Mouse (Mus musculus) neural tube, embryonic 13.5 days (tissue): ENCODE data around the gene Fggy. TPM values are rescaled to one million over a fixed set of nuclear protein-coding genes. Genes with fewer than 3 reads are reported as not detected.

Experiments used
- ATAC-seq: fragments of 200-750 bp; cut with Nextera tagmentation; 2 replicates; pipeline ENCODE4 v1.8.0; 2017; ENCODE audit warnings: low read depth, mild to moderate bottlenecking, moderate TSS enrichment, moderate library complexity
- H3K27ac ChIP-seq: fragments of 300-500 bp; sonication (generic); replicated peaks from 2 replicates; pipeline ENCODE4 v1.5.1; 2015; ENCODE audit warnings: moderate library complexity, mild to moderate bottlenecking, inconsistent platforms
- H3K27me3 ChIP-seq: fragments of 300-500 bp; sonication (generic); 2 replicates; pipeline ENCODE4 v1.6.1; 2015; ENCODE audit warnings: mild to moderate bottlenecking, inconsistent platforms
- H3K36me3 ChIP-seq: fragments of 300-500 bp; sonication (generic); 2 replicates; pipeline ENCODE4 v1.6.1; 2015; ENCODE audit warnings: mild to moderate bottlenecking, inconsistent platforms
- H3K4me1 ChIP-seq: fragments of 300-500 bp; sonication (generic); replicated peaks from 2 replicates; pipeline ENCODE4 v1.6.1; 2015; ENCODE audit warnings: inconsistent platforms
- H3K4me2 ChIP-seq: fragments of 300-500 bp; sonication (generic); 2 replicates; pipeline ENCODE4 v1.6.1; 2015; ENCODE audit warnings: inconsistent platforms, mild to moderate bottlenecking, moderate library complexity
- H3K4me3 ChIP-seq: fragments of 300-500 bp; sonication (generic); 2 replicates; pipeline ENCODE4 v1.5.1; 2015; ENCODE audit warnings: mild to moderate bottlenecking, inconsistent platforms
- H3K9ac ChIP-seq: fragments of 300-500 bp; sonication (generic); 2 replicates; pipeline ENCODE4 v1.6.1; 2015; ENCODE audit warnings: moderate library complexity, mild to moderate bottlenecking, inconsistent platforms
- H3K9me3 ChIP-seq: fragments of 300-500 bp; sonication (generic); 2 replicates; pipeline ENCODE4 v1.6.1; 2016; ENCODE audit warnings: inconsistent platforms
- WGBS: fragments of 180-500 bp; shearing (Covaris S2); methylation state at CpG from one replicate; pipeline ENCODE4 v1.1.7; 2015; 5-methylcytosine and 5-hydroxymethylcytosine counted together
- polyA plus RNA-seq: library from polyadenylated mRNA; unstranded; fragments of >200 nt; fragmentation: Nextera tagmentation; extraction: Ambion mirVana; gene quantifications from 2 replicates; pipeline ENCODE4 v1.2.1, GENCODE M21; 2015

Gene Fggy
- polyA plus RNA-seq, 1 experiment from 2014 or later = 6.9 TPM

GRCm38 (mm10) chr4:95556663-95557332 is 509 bp upstream of the Fggy start:
- Histone ChIP-seq H3K27me3 (no peaks in the 10 kb centered on the region), H3K9me3 (no peaks in the 10 kb centered on the region), H3K4me3 (peak overlapping the region; percentile 46), H3K4me1 (peaks cover 18% of the 10 kb centered on the region), H3K9ac (peak overlapping the region; percentile 73), H3K27ac (peak overlapping the region; percentile 83), H3K4me2 (peak overlapping the region; percentile 61), H3K36me3 (no peaks in the 10 kb centered on the region)
- peak; percentile 72 for ATAC-seq
- WGBS = 41% methylated on average over 16 of the region's 16 CpGs

DNA sequence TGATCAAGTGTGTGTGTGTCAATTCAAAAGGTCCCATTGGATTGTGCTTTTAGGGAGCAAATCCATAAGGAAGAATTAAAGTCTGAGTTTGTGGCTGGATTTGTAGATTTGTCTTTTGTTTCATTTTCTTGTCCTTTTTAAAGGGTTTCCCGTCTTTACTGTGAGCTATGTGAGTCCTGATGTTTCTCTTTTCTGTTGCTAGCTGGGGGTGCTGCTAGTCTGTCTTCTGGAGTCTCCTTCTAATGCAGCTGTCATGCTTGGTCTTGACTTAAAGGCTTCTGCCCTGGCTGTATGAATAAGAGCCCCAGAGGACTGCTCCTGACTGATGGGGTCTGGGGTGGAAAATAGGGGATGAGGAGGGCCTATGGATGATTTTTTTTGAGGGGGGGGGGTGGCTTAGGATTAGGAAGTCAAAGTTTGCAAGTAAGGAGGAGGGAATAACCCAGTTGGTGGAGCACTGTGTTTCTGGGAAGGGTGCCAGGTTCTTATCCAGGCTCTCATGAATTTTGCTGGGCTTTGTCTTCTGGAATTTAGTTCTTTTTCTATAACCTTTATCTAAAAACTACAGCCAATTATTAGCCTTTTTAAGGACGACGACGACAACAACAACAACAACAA is 1.1 kb downstream of the Fggy start:
- 0 out of 2 replicates have a peak overlapping the region, but pooled peaks have one; percentile 70 for H3K27ac ChIP-seq
- H3K27me3 ChIP-seq = no peaks in the 10 kb centered on the region
- H3K9me3 ChIP-seq = no peaks in the 10 kb centered on the region
- H3K36me3 ChIP-seq = no peaks in the 10 kb centered on the region
- H3K4me3 ChIP-seq = no peak overlapping the region
- 72% methylated on average over 4 of the region's 4 CpGs for WGBS
- H3K4me1 ChIP-seq = peaks cover 18% of the 10 kb centered on the region
- no peak for ATAC-seq
- no peak overlapping the region for H3K9ac ChIP-seq
- H3K4me2 ChIP-seq = no peak overlapping the region; the same call in 1 of the 2 replicates

- H3K4me2 ChIP-seq = no peak overlapping the region
- H3K9ac ChIP-seq = no peak overlapping the region
- H3K27me3 ChIP-seq = no peaks in the 10 kb centered on the region
- H3K4me1 ChIP-seq = no peaks in the 10 kb centered on the region
- H3K27ac ChIP-seq = no peak overlapping the region
- ATAC-seq = no peak
- H3K36me3 ChIP-seq = no peaks in the 10 kb centered on the region
- no peaks in the 10 kb centered on the region for H3K9me3 ChIP-seq
- H3K4me3 ChIP-seq = no peak overlapping the region
- 82% methylated on average over 3 of the region's 3 CpGs for WGBS
Measured at GRCm38 (mm10) chr4:95571621-95572020, 14.3 kb downstream of the Fggy start.

DNA sequence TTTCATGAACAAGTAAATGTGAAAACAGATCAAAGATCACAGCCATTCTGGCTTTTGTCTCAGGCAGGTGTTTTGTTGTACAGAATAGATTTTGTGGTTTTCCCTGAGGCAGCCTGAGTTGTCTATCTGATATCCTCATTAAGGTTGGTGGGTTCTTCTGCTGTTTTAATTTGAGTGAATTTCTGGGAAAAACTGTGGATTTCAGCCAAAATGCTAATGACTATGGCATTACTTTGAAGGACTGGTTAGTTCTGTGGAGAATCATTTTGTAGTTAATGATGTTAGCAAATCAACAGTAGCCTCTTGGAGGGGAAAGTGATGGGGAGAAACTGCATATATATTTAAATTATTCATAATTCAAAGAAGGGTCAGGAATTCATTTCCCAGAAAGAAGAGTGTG is 16.4 kb downstream of the Fggy start:
- Histone ChIP-seq H3K4me1 (no peaks in the 10 kb centered on the region), H3K4me2 (no peak overlapping the region), H3K27ac (no peak overlapping the region), H3K9ac (no peak overlapping the region), H3K4me3 (no peak overlapping the region), H3K9me3 (no peaks in the 10 kb centered on the region), H3K36me3 (no peaks in the 10 kb centered on the region), H3K27me3 (no peaks in the 10 kb centered on the region)
- ATAC-seq = no peak

GRCm38 (mm10) chr4:95575411-95575911 is 18.2 kb downstream of the Fggy start:
- Histone ChIP-seq H3K27ac (no peak overlapping the region), H3K9me3 (no peaks in the 10 kb centered on the region), H3K4me2 (no peak overlapping the region), H3K4me1 (no peaks in the 10 kb centered on the region), H3K9ac (no peak overlapping the region), H3K36me3 (no peaks in the 10 kb centered on the region), H3K4me3 (no peak overlapping the region), H3K27me3 (no peaks in the 10 kb centered on the region)
- WGBS = 68% methylated on average over 3 of the region's 3 CpGs
- ATAC-seq = no peak

GRCm38 (mm10) chr4:95579183-95579582 is 21.9 kb downstream of the Fggy start:
- Histone ChIP-seq H3K4me1 (no peaks in the 10 kb centered on the region), H3K27me3 (no peaks in the 10 kb centered on the region), H3K27ac (no peak overlapping the region), H3K4me3 (no peak overlapping the region), H3K4me2 (no peak overlapping the region), H3K36me3 (no peaks in the 10 kb centered on the region), H3K9ac (no peak overlapping the region), H3K9me3 (no peaks in the 10 kb centered on the region)
- 87% methylated on average over 5 of the region's 5 CpGs for WGBS
- no peak for ATAC-seq

DNA sequence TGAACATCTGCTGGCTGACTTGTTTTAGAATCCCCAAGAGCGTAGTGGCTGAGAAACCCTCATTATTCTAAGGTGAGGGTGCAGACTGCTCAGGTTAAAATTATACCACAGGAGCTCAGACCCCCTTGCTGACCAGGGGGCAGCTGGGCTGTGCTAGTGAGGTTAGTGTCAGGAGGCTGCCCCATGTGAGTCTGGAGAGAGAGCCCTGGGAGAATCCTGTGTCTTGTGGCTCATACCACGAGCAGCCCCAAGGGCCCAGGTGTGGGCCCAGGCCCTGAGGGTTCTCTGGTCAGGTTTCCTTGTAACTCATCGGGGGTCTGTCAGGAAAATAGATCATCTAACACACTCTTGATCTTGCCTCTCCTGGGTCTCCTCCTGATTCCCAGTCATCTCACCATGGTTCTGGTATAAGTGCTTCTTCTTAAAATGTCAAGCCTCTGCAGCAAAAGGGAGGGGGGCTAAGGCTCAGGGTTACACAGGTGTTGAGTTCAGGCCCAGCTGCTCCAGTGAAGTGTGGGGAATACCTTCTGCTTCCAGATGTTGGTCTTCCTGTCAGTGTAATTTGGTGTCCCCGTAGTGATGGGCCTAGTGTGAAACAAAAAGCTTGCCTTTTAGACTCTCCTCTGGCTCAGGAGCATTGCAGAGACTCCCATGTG is 26.9 kb downstream of the Fggy start:
- peaks cover 10% of the 10 kb centered on the region; the same call in 1 of the 2 replicates for H3K4me1 ChIP-seq
- H3K27me3 ChIP-seq = no peaks in the 10 kb centered on the region
- H3K9me3 ChIP-seq = no peaks in the 10 kb centered on the region
- H3K4me2 ChIP-seq = no peak overlapping the region
- 82% methylated on average over 4 of the region's 4 CpGs for WGBS
- ATAC-seq = no peak
- H3K9ac ChIP-seq = no peak overlapping the region
- no peak overlapping the region for H3K27ac ChIP-seq
- no peaks in the 10 kb centered on the region for H3K36me3 ChIP-seq
- H3K4me3 ChIP-seq = no peak overlapping the region

DNA sequence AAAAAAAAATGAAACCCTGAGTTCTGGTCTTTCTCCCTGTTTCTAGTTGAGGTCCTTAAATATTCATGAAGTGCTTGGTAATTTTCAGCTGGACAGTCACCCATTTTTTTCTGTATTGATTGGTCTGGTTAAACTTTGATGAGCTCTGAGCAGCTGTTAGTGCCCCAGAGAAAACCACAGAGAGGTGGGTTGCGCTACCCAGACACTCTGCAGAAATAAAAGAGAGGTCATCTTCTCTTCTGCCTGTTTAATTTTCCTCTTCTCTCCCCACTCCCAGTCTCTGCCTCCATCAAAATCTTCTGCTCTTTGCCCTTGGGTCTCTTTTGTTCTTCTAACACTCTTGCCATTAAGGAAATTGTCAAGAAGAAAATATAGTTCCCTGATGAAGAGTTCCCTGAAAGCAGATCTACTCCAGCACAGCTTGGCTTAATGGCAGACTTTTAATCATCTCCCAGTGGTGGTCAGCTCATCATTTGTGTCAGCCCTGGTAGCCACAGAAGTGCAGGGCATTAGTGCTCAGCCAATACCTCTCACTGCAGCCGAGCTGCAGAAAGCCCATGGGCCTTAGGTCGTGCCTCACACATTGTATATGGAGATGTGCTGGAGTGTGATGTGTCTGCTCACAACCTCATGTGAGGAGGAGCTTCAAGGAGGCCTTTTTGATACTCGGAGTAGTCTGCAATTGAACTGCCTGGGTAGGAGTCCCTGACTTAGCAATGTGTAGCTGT is 29.1 kb downstream of the Fggy start:
- Histone ChIP-seq H3K4me2 (no peak overlapping the region), H3K27ac (no peak overlapping the region), H3K4me1 (peaks cover 10% of the 10 kb centered on the region; the same call in 1 of the 2 replicates), H3K27me3 (no peaks in the 10 kb centered on the region), H3K9me3 (no peaks in the 10 kb centered on the region), H3K4me3 (no peak overlapping the region), H3K36me3 (no peaks in the 10 kb centered on the region), H3K9ac (no peak overlapping the region)
- WGBS = 54% methylated on average over 4 of the region's 4 CpGs
- peak; percentile 72 for ATAC-seq

GRCm38 (mm10) chr4:95588722-95589283 is 31.5 kb downstream of the Fggy start:
- 69% methylated on average over 2 of the region's 2 CpGs for WGBS
- Histone ChIP-seq H3K27ac (no peak overlapping the region), H3K9ac (no peak overlapping the region), H3K4me1 (peaks cover 10% of the 10 kb centered on the region; the same call in 1 of the 2 replicates), H3K27me3 (no peaks in the 10 kb centered on the region), H3K36me3 (no peaks in the 10 kb centered on the region), H3K4me3 (no peak overlapping the region), H3K4me2 (no peak overlapping the region), H3K9me3 (no peaks in the 10 kb centered on the region)
- no peak for ATAC-seq

- Histone ChIP-seq H3K4me1 (peaks cover 10% of the 10 kb centered on the region; the same call in 1 of the 2 replicates), H3K9me3 (no peaks in the 10 kb centered on the region), H3K36me3 (no peaks in the 10 kb centered on the region), H3K27me3 (no peaks in the 10 kb centered on the region), H3K9ac (no peak overlapping the region), H3K4me3 (no peak overlapping the region), H3K27ac (no peak overlapping the region), H3K4me2 (no peak overlapping the region)
- no peak for ATAC-seq
- WGBS = 82% methylated on average over 3 of the region's 3 CpGs
Measured at GRCm38 (mm10) chr4:95590878-95591277, 33.6 kb downstream of the Fggy start.

DNA sequence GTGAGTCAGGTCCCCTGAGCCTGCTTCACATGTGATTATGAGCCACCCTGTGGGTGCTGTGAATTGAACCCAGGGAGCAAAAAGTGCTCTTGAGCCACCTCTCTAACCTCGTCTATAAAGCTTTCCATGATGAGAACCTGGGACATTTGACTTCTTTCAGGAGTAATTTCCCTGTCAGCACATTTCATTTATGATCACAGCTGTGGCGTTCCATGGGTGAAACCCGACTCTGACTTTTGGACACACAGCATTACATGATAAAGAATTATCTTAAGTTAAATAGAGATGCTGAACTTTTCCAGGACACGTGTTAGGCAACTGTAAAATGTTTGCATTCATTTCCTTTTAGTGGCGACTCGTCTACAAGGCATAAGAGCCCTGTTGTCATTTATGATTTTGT is 39.9 kb downstream of the Fggy start:
- WGBS = 69% methylated on average over 6 of the region's 6 CpGs

More for the DNA sequence above, 39.9 kb downstream of the Fggy start:
- Histone ChIP-seq H3K9ac (no peak overlapping the region), H3K4me3 (no peak overlapping the region), H3K36me3 (no peaks in the 10 kb centered on the region), H3K4me1 (no peaks in the 10 kb centered on the region), H3K9me3 (no peaks in the 10 kb centered on the region), H3K4me2 (no peak overlapping the region), H3K27me3 (no peaks in the 10 kb centered on the region), H3K27ac (no peak overlapping the region)
- no peak for ATAC-seq
